Mouse (Mus musculus): ENCODE results near the gene AU015836. TPM values are rescaled to one million over a fixed set of nuclear protein-coding genes. Genes with fewer than 3 reads are reported as not detected.

AU015836 gene
- polyA plus RNA-seq, 1 experiment from 2014 or later = 0.35 TPM

Other genes starting within 250 kb of the AU015836 start
- gene Pdk3, start 136.5 kb upstream of the AU015836 start, polyA plus RNA-seq (2015; fragmentation: Nextera tagmentation; extraction: Ambion mirVana) = 48.3 and 51.3 TPM in 2 replicates
- gene Zfx, start 155.0 kb downstream of the AU015836 start, polyA plus RNA-seq (2015; fragmentation: Nextera tagmentation; extraction: Ambion mirVana) = 26.9 and 27.1 TPM in 2 replicates
- 64.8 and 77.2 TPM in 2 replicates for gene Eif2s3x, start 244.2 kb downstream of the AU015836 start, polyA plus RNA-seq (2015; fragmentation: Nextera tagmentation; extraction: Ambion mirVana)